Mouse (Mus musculus) forebrain, embryonic 11.5 days (tissue): ENCODE results near the gene Gm21293. TPM values are rescaled to one million over a fixed set of nuclear protein-coding genes. Genes with fewer than 3 reads are reported as not detected.

Experiments
- polyA plus RNA-seq: library from polyadenylated mRNA; unstranded; fragments of >200 nt; fragmentation: Nextera tagmentation; extraction: Ambion mirVana; gene quantifications from 2 replicates; pipeline ENCODE4 v1.2.1, GENCODE M21; 2014

The Gm21293 gene
- polyA plus RNA-seq, 1 experiment from 2014 or later: not detected

Other genes with a start within 250 kb of the Gm21293 start
- gene Gm6763, start 8.5 kb downstream of the Gm21293 start, polyA plus RNA-seq: not detected in 2 replicates
- gene Gm8764, start 17.0 kb downstream of the Gm21293 start, polyA plus RNA-seq: not detected in 2 replicates
- gene Gm21304, start 25.5 kb downstream of the Gm21293 start, polyA plus RNA-seq: not detected in 2 replicates
- gene Gm21312, start 34.0 kb downstream of the Gm21293 start, polyA plus RNA-seq: not detected in 2 replicates
- gene Gm20765, start 42.5 kb downstream of the Gm21293 start, polyA plus RNA-seq: not detected in 2 replicates
- gene Gm4340, start 51.1 kb downstream of the Gm21293 start, polyA plus RNA-seq: not detected in 2 replicates